Mouse (Mus musculus) spleen, adult 2 months (tissue): ENCODE measurements at regions not wholly inside any gene's neighbourhood (a gene's known extent, or its start where the extent isn't known, plus 50 kb on each side); places are given as distances from the start of the nearest gene placed in this dataset.

Experiments used
- CTCF ChIP-seq: fragments of 200-500 bp; IDR thresholded peaks from 2 replicates; pipeline ENCODE4 v1.5.1; 2011; ENCODE audit warnings: mild to moderate bottlenecking, inconsistent platforms; ENCODE audit not compliant: insufficient read depth, insufficient read length, insufficient replicate concordance; ENCODE audit errors: extremely low read depth
- POLR2A ChIP-seq: fragments of 200-500 bp; IDR thresholded peaks from 2 replicates; pipeline ENCODE4 v1.6.1; 2011; ENCODE audit warnings: low read depth, low read length, inconsistent platforms

DNA sequence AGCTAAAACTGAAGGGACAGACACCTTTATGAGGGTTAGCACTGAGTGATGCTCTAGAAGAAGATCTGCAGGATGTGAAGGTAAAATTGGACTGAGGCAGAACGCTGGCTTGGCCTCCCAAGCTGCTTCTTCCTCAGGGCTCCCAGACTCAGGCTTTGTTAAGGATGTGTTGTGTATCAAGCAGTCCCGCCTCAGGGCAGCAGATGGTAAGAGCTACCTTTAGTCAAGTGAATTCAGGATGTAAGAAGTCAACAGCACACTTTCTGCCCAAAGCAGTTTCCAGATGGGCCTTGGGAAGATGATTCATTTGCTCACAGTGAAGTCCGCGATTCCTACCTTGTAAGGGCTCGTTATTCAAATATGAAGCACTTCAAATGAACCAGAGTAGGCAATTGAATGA lies 126.9 kb upstream of the Acsl4 start:
- TF ChIP-seq POLR2A (no peak), CTCF (no peak)
